Mouse (Mus musculus): ENCODE results near the gene Dpep2nb. TPM values are rescaled to one million over a fixed set of nuclear protein-coding genes. Genes with fewer than 3 reads are reported as not detected.
"Not testable (repeated sequence)": the region's sequence is repeated elsewhere in the genome, so short reads cannot be mapped to it uniquely, and the experiment has no call there.

Dpep2nb gene
- polyA plus RNA-seq, 1 experiment = not detected

DNA sequence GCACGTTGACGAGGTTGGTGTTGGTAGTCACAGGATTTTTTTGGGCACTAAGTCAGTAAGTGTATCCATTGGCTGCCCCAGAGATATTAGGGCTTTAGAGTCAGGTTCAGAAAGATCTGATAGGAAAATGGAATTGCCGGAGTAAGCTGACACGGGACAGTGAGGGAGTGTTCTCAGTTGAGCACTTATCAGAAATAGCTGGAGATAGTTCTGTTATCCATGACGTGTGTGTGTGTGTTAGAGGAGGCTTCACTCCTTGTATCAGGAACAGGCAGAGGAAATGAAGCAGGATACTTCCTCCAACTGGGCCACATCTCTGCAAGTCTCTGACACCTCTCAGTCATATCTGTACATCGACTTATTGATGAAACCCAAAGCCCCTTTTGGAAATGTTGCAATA, 10.5 kb upstream of the Dpep2nb start:
- Histone ChIP-seq H3K4me3 (replicated peaks; ENCODE audit: control insufficient read depth, low read depth, low read length) (no peak overlapping the region), H3K4me1 (ENCODE audit: control insufficient read depth, insufficient read depth, low read length) (no peaks in the 10 kb centered on the region; the same call in 1 of the 2 replicates), H3K27ac (ENCODE audit: control insufficient read depth, insufficient read depth, low read depth, low read length, poor library complexity) (no peak overlapping the region)
- no peak for TF ChIP-seq POLR2A (IDR thresholded peaks at IDR 0.05; ENCODE audit: borderline replicate concordance, control insufficient read depth, low read depth, low read length)
- TF ChIP-seq CTCF (IDR thresholded peaks at IDR 0.05; ENCODE audit: control insufficient read depth, insufficient read depth, low read length) = no peak
- whole genome bisulfite sequencing = 65% methylated on average over 6 of the region's 6 CpGs

DNA sequence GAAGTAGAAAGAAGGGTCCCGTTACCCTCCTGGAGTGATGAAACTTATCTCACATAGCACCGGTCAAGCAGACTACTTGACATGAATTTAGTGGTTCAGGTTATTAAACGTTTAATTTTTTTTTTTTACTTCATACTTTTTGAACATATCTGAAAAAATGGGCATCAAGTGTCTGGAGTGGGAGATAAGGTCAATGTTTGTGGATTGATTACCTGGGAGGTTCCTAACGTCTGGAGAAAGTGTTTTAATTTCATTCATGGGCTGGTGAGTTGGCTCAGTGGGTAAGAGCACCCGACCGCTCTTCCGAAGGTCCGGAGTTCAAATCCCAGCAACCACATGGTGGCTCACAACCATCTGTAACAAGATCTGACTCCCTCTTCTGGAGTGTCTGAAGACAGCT, 6.4 kb upstream of the Dpep2nb start:
- H3K4me1 ChIP-seq (ENCODE audit: control insufficient read depth, insufficient read depth, low read length); H3K27ac ChIP-seq (ENCODE audit: control insufficient read depth, insufficient read depth, low read depth, low read length, poor library complexity): not testable (repeated sequence)
- H3K4me3 ChIP-seq (replicated peaks; ENCODE audit: control insufficient read depth, low read depth, low read length) = peak overlapping the region; percentile 3
- 56% methylated on average over 8 of the region's 8 CpGs for WGBS

DNA sequence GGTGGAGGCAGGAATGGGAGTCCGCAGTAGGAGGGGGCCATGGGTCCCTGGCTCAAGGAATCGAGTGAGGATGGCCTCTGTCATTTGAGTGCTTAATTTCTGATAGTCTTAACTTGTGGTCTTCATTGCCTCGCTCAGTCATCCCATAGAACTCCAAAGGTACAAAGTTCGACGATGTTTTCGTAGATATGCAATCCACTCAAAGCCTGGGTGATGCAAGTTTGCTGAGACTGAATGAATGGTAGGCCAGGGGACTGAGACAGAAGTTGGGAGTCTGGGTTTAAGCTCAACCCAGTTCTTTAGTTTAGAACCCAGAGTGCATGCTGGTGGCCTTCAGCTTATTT, 5.8 kb upstream of the Dpep2nb start, which contains the start of gene Ddx28:
Gene Ddx28, minus strand, starts transcription at position 240 of the 344 bp plus-strand sequence.
- peak within 1 kb of the TSS; percentile 61 for H3K27ac ChIP-seq (ENCODE audit: control insufficient read depth, insufficient read depth, low read depth, low read length, poor library complexity)
- under 1% methylated on average over 6 of the region's 6 CpGs for WGBS
- peak within 1 kb of the TSS; percentile 87 for H3K4me3 ChIP-seq (replicated peaks; ENCODE audit: control insufficient read depth, low read depth, low read length)
- no peak for TF ChIP-seq POLR2A (IDR thresholded peaks at IDR 0.05; ENCODE audit: borderline replicate concordance, control insufficient read depth, low read depth, low read length)
- TF ChIP-seq CTCF (IDR thresholded peaks at IDR 0.05; ENCODE audit: control insufficient read depth, insufficient read depth, low read length) = no peak
- peaks cover 2% of the 10 kb centered on the region; the same call in 1 of the 2 replicates for H3K4me1 ChIP-seq (ENCODE audit: control insufficient read depth, insufficient read depth, low read length)

DNA sequence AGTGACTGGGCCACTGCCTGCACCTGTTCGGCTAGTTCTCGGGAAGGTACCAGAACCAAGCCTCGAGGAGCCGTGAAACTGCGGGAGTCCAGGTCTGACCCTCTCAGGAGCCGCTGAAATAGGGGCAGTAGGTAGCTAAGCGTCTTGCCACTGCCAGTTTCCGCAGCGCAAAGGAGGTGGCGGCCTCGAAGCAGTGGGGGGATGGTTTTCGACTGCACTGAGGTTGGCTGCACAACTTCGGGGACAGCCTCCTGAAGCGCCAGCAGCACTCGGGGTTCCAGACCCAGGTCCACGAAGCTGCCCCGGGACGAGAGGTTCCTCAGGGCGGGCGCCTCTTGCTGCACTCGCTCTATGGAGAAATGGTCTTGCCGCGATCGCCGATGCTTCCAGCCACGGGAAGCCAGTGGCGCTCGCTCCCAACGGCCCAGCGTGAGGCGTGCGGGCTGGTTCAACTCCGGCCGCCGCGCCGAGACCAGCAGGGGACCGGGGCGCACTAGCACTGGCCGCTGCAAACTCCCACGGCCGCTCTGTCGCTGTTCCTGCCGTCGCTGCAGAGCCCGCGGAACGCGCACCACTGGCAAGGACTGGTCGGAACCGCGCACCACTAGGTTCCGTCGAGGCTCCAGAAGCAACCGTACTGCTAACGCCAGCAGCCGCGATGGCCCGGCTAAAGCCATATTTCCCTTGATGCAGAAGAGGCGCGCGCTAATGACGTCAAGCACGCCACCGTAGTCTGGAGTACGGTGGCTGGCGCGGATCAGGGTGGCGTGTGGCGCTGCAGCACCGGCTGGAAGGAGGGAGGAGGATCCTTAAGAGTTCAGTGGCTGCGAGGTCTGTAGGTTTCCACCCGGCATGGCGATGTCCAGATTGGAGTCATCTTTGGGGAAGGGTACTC, 5.2 kb upstream of the Dpep2nb start:
- Histone ChIP-seq H3K4me1 (ENCODE audit: control insufficient read depth, insufficient read depth, low read length) (peaks cover 2% of the 10 kb centered on the region; the same call in 1 of the 2 replicates), H3K4me3 (replicated peaks; ENCODE audit: control insufficient read depth, low read depth, low read length) (peak overlapping the region; percentile 87), H3K27ac (ENCODE audit: control insufficient read depth, insufficient read depth, low read depth, low read length, poor library complexity) (peak overlapping the region; percentile 61)
- under 1% methylated on average over 74 of the region's 74 CpGs for WGBS
- TF ChIP-seq POLR2A (IDR thresholded peaks at IDR 0.05; ENCODE audit: borderline replicate concordance, control insufficient read depth, low read depth, low read length) = peak; percentile 81; the same call in 1 of the 2 replicates
- no peak; the same call in 1 of the 2 replicates for TF ChIP-seq CTCF (IDR thresholded peaks at IDR 0.05; ENCODE audit: control insufficient read depth, insufficient read depth, low read length)

DNA sequence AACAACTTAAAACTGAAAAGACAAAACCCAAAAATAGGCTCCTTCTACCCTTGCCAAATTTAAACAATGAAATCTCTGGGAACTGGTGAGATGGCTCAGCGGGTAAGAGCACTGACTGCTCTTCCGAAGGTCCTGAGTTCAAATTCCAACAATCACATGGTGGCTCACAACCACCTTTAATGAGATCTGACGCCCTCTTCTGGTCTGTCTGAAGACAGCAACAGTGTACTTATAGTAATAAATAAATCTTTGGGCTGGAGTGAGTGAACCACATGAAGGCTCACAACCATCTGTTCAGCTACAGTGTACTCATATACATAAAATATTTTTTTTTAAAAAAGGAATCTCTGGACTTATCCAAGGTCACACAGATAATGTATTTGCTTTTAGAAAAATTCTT, 2.1 kb upstream of the Dpep2nb start:
- H3K4me1 ChIP-seq (ENCODE audit: control insufficient read depth, insufficient read depth, low read length); H3K27ac ChIP-seq (ENCODE audit: control insufficient read depth, insufficient read depth, low read depth, low read length, poor library complexity): not testable (repeated sequence)
- WGBS = 65% methylated on average over 3 of the region's 3 CpGs

DNA sequence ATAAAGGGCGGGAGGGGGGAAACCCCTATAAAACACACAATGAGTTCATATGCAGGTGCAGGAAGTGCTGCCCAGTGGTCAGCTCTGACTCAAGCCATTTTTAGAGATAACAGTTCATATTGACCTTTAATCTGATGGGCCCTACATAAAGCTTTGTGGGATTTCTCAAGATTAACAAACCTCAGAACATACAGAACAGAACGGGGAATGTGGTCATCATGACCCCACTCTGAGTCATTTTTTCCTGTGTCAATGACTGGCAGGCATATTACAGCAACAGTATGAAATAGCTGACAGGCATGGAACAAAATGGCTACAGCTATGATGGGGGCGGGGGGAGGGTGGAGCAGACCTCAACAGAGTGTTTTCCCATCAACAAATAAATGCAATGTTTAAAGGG, 1.4 kb upstream of the Dpep2nb start:
- TF ChIP-seq CTCF (IDR thresholded peaks at IDR 0.05; ENCODE audit: control insufficient read depth, insufficient read depth, low read length) (no peak), POLR2A (IDR thresholded peaks at IDR 0.05; ENCODE audit: borderline replicate concordance, control insufficient read depth, low read depth, low read length) (no peak)
- Histone ChIP-seq H3K4me1 (ENCODE audit: control insufficient read depth, insufficient read depth, low read length) (peaks cover 2% of the 10 kb centered on the region; the same call in 1 of the 2 replicates), H3K4me3 (replicated peaks; ENCODE audit: control insufficient read depth, low read depth, low read length) (no peak overlapping the region), H3K27ac (ENCODE audit: control insufficient read depth, insufficient read depth, low read depth, low read length, poor library complexity) (no peak overlapping the region)
- WGBS = 39% methylated on average over 3 of the region's 3 CpGs

More for the DNA sequence above, 2.1 kb upstream of the Dpep2nb start:
- H3K4me3 ChIP-seq (replicated peaks; ENCODE audit: control insufficient read depth, low read depth, low read length) = not testable (repeated sequence)

DNA sequence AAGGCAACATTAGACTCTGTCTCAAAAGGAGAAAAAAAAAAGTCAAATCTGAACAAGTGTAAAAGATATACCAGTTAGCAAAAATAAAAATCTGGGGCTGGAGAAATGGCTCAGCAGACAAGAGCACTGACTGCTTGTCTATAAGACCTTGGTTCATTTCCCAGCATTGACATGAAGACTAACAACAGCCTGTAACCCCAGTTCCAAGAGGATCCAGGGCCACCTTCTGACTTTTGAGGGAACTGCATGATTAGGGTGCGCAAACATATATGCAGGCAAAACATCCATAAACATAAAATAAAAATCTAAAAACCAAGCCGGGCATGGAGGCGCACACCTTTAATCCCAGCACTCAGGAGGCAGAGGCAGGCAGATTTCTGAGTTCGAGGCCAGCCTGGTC, 638 bp upstream of the Dpep2nb start:
- H3K4me3 ChIP-seq (replicated peaks; ENCODE audit: control insufficient read depth, low read depth, low read length) = no peak overlapping the region
- 78% methylated on average over 4 of the region's 4 CpGs for WGBS
- H3K4me1 ChIP-seq (ENCODE audit: control insufficient read depth, insufficient read depth, low read length) = peaks cover 2% of the 10 kb centered on the region; the same call in 1 of the 2 replicates
- TF ChIP-seq CTCF (IDR thresholded peaks at IDR 0.05; ENCODE audit: control insufficient read depth, insufficient read depth, low read length) = no peak
- no peak for TF ChIP-seq POLR2A (IDR thresholded peaks at IDR 0.05; ENCODE audit: borderline replicate concordance, control insufficient read depth, low read depth, low read length)
- H3K27ac ChIP-seq (ENCODE audit: control insufficient read depth, insufficient read depth, low read depth, low read length, poor library complexity) = no peak overlapping the region

DNA sequence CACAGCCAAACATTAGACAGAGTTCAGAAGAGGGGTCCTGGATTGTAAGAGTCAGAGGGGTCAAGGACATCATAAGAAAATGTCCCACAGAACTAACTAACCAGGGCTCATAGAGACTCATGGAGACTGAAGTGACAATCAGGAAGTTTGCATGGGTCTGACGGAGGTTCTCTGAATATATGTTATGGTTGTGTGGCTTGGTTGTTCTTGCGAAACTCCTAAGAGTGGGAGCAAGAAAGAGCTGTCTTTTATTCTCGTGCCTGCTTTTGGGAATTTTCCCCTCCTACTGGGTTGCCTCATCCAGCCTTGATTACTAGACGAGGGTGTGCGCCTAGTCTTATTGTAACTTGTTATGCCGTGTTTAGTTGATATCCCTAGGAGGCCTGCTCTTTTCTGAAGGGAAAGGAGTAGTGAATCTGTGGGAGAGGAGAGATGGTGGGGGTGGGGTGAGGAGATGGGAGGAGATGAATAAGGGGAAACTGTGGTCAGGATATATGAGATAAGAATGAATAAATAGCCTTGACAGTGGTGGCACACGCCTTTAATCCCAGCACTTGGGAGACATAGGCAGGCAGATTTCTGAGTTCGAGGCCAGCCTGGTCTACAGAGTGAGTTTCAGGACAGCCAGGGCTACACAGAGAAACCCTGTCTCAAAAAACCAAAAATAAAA, 1.1 kb downstream of the Dpep2nb start:
- no peaks in the 10 kb centered on the region; the same call in 1 of the 2 replicates for H3K4me1 ChIP-seq (ENCODE audit: control insufficient read depth, insufficient read depth, low read length)
- no peak overlapping the region for H3K4me3 ChIP-seq (replicated peaks; ENCODE audit: control insufficient read depth, low read depth, low read length)
- WGBS = 36% methylated on average over 8 of the region's 8 CpGs
- TF ChIP-seq POLR2A (IDR thresholded peaks at IDR 0.05; ENCODE audit: borderline replicate concordance, control insufficient read depth, low read depth, low read length) = no peak
- TF ChIP-seq CTCF (IDR thresholded peaks at IDR 0.05; ENCODE audit: control insufficient read depth, insufficient read depth, low read length) = no peak
- H3K27ac ChIP-seq (ENCODE audit: control insufficient read depth, insufficient read depth, low read depth, low read length, poor library complexity) = no peak overlapping the region
